Mouse (Mus musculus): ENCODE measurements around the gene Slc36a4. TPM values are rescaled to one million over a fixed set of nuclear protein-coding genes. Genes with fewer than 3 reads are reported as not detected.

Slc36a4 gene
- polyA plus RNA-seq, 1 experiment from 2014 or later = 8.8 TPM

DNA sequence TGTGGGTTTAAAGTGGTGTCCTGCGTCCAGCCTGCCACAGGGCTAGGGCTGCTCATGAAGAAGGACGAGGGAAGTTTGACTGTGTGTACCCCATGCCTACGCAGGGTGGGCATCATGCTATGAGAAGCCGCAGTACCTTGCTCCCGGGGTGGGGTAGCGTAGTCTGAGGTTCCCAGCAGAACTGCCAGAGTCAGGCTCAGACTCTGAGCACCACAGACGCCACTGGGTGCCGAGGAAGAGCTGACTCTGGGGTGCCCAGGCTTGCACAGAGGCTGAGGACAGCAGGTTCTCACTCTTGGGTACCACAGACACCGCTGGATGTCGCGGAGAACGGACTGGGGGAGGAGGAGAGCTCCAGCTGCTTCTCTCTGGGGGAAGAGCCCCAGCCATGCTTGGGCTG, 63.2 kb downstream of the Slc36a4 start:
- Histone ChIP-seq H3K27me3 (replicated peaks) (no peaks in the 10 kb centered on the region), H3K9me3 (no peaks in the 10 kb centered on the region), H3K4me1 (replicated peaks) (no peaks in the 10 kb centered on the region), H3K4me3 (replicated peaks) (no peak overlapping the region), H3K27ac (no peak overlapping the region), H3K9ac (no peak overlapping the region), H3K36me3 (no peaks in the 10 kb centered on the region), H3K4me2 (replicated peaks) (no peak overlapping the region)
- 86% methylated on average over 12 of the region's 12 CpGs for WGBS
- ATAC-seq = no peak

- Histone ChIP-seq H3K9me3 (no peaks in the 10 kb centered on the region), H3K9ac (no peak overlapping the region), H3K27ac (no peak overlapping the region), H3K4me3 (replicated peaks) (no peak overlapping the region), H3K27me3 (replicated peaks) (no peaks in the 10 kb centered on the region), H3K36me3 (no peaks in the 10 kb centered on the region), H3K4me1 (replicated peaks) (no peaks in the 10 kb centered on the region), H3K4me2 (replicated peaks) (no peak overlapping the region)
- whole genome bisulfite sequencing = 56% methylated on average over 3 of the region's 4 CpGs
- no peak for ATAC-seq
Observed at GRCm38 (mm10) chr9:15773426-15773825, 63.9 kb downstream of the Slc36a4 start.

DNA sequence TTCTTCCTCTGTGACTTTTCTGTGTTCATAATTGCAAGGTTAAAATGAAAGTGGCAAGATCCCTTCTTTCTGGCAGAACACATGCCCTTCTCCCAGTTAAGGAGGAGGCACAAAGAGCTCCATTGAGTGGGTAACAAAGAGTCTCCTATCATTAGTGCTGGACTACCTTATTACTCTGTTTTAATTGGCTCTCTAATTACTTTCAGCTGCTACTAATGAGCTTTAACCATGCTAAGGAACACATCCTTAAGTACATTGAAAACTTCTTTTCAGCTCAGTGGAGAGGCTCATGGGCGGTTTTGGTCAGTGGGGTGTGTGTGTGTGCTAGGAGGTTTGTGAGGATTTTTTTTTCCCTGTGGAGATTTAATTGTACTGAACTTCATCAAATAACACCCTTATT, 65.4 kb downstream of the Slc36a4 start:
- Histone ChIP-seq H3K27me3 (replicated peaks) (no peaks in the 10 kb centered on the region), H3K4me3 (replicated peaks) (no peak overlapping the region), H3K4me1 (replicated peaks) (no peaks in the 10 kb centered on the region), H3K36me3 (no peaks in the 10 kb centered on the region), H3K27ac (no peak overlapping the region), H3K9me3 (no peaks in the 10 kb centered on the region), H3K9ac (no peak overlapping the region), H3K4me2 (replicated peaks) (no peak overlapping the region)
- WGBS = 81% methylated on average over 1 of the region's 1 CpGs
- ATAC-seq = no peak

DNA sequence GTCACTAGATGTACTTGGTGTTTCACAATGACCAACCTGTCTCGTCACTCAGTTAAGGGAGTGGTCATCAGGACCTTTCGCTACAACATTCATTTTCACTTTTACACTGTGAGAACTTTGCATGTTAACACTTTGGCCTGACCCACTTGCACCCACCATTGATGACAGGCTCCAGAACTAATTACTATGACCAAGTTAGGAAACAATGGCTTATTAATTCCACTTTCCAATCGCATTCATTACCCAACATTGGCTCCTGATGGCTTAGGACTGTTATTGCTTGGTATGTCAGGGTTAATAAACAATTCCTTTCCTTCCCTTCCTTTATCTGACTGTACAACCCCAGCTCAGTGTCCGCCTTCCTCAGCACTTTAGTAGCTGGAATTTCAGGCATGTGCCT, 72.4 kb downstream of the Slc36a4 start:
- no peak for ATAC-seq
- Histone ChIP-seq H3K27ac (no peak overlapping the region), H3K36me3 (no peaks in the 10 kb centered on the region), H3K4me2 (replicated peaks) (no peak overlapping the region), H3K4me1 (replicated peaks) (no peaks in the 10 kb centered on the region), H3K9ac (no peak overlapping the region), H3K4me3 (replicated peaks) (no peak overlapping the region), H3K9me3 (no peaks in the 10 kb centered on the region), H3K27me3 (replicated peaks) (no peaks in the 10 kb centered on the region)
- WGBS = 65% methylated on average over 4 of the region's 4 CpGs

DNA sequence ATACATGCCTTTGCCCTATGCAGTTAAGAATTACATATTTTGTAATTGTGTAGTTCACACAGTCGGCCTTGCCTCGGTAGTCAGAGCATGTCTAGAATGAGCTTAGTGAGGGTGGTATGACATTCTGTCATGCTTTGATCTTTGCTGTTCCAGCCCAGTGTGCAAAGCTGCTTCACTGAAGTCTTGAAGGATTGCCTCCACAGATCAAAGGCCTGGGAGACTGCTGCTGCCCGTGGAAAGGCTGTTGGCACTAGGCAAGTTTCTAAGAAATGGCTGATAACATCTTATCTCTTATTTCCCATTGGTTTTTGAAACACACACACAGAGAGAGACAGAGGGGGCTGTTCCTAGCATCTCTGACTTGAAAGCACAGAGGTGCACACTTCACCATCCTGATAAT, 76.7 kb downstream of the Slc36a4 start:
- H3K9ac ChIP-seq = no peak overlapping the region
- no peaks in the 10 kb centered on the region for H3K36me3 ChIP-seq
- ATAC-seq = 0 out of 2 replicates have a peak, but pooled peaks have one; percentile 23
- H3K4me1 ChIP-seq (replicated peaks) = no peaks in the 10 kb centered on the region
- H3K4me3 ChIP-seq (replicated peaks) = no peak overlapping the region
- no peaks in the 10 kb centered on the region for H3K9me3 ChIP-seq
- no peaks in the 10 kb centered on the region for H3K27me3 ChIP-seq (replicated peaks)
- no peak overlapping the region for H3K27ac ChIP-seq
- WGBS = 58% methylated on average over 3 of the region's 3 CpGs
- H3K4me2 ChIP-seq (replicated peaks) = no peak overlapping the region

DNA sequence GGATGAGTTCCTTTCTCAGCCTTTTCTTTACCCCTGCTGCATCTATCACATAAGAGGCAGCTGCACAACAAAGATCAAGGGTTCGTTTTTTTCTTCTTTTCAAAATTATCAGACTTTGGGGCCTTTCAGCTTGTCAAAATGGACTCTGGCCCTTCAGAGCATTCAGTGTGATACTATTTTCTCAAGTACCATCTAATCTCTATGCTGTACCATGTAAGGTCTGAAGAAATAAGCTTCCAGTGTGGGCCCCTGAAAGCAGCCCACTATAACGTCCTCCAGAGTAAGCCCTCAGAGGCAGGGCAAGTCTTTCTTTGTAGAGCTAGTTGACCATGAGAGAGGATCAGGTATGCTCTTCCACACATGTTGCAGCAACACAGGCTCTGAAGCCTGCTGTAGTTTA, 77.1 kb downstream of the Slc36a4 start:
- Histone ChIP-seq H3K9ac (no peak overlapping the region), H3K27ac (no peak overlapping the region), H3K4me3 (replicated peaks) (no peak overlapping the region), H3K27me3 (replicated peaks) (no peaks in the 10 kb centered on the region), H3K4me2 (replicated peaks) (no peak overlapping the region), H3K36me3 (no peaks in the 10 kb centered on the region), H3K4me1 (replicated peaks) (no peaks in the 10 kb centered on the region), H3K9me3 (no peaks in the 10 kb centered on the region)
- 62% methylated on average over 2 of the region's 2 CpGs for WGBS
- ATAC-seq = peak; percentile 72; the same call in 1 of the 2 replicates

GRCm38 (mm10) chr9:15792076-15792475, 82.5 kb downstream of the Slc36a4 start:
- WGBS = 82% methylated on average over 9 of the region's 9 CpGs
- Histone ChIP-seq H3K27me3 (replicated peaks) (no peaks in the 10 kb centered on the region), H3K9ac (no peak overlapping the region), H3K4me1 (replicated peaks) (no peaks in the 10 kb centered on the region), H3K36me3 (no peaks in the 10 kb centered on the region), H3K27ac (no peak overlapping the region), H3K9me3 (no peaks in the 10 kb centered on the region), H3K4me2 (replicated peaks) (no peak overlapping the region), H3K4me3 (replicated peaks) (no peak overlapping the region)
- ATAC-seq = no peak

Other genes starting within 250 kb of the Slc36a4 start
- gene Smco4, start 216.3 kb upstream of the Slc36a4 start, polyA plus RNA-seq (2015; fragmentation: Nextera tagmentation; extraction: Ambion mirVana) = 3.2 and 4.1 TPM in 2 replicates
- gene Deup1, start 81.8 kb upstream of the Slc36a4 start, polyA plus RNA-seq (2015; fragmentation: Nextera tagmentation; extraction: Ambion mirVana) = 0.16 and 0.25 TPM in 2 replicates
- not detected in 2 replicates for gene Mtnr1b, start 164.8 kb downstream of the Slc36a4 start, polyA plus RNA-seq (2015; fragmentation: Nextera tagmentation; extraction: Ambion mirVana)

Measured in intestine, embryonic 15.5 days (tissue).